Mouse (Mus musculus) erythroblast, embryonic 14.5 days (primary cell): Measurements from ENCODE around the gene Tns3. TPM values are rescaled to one million over a fixed set of nuclear protein-coding genes. Genes with fewer than 3 reads are reported as not detected.

Experiments used
- H3K27me3 ChIP-seq: 2 replicates; pipeline ENCODE4 v1.6.1; 2012; ENCODE audit warnings: inconsistent platforms; ENCODE audit not compliant: control insufficient read depth
- H3K36me3 ChIP-seq: 2 replicates; pipeline ENCODE4 v1.6.1; 2012; ENCODE audit warnings: mild to moderate bottlenecking, inconsistent platforms; ENCODE audit not compliant: control insufficient read depth
- H3K4me1 ChIP-seq: 2 replicates; pipeline ENCODE4 v1.6.1; 2012; ENCODE audit warnings: inconsistent platforms; ENCODE audit not compliant: control insufficient read depth
- H3K4me3 ChIP-seq: replicated peaks from 2 replicates; pipeline ENCODE3; 2012; ENCODE audit warnings: moderate library complexity, mild to moderate bottlenecking, inconsistent platforms
- H3K9me3 ChIP-seq: 2 replicates; pipeline ENCODE4 v1.6.1; 2012; ENCODE audit warnings: low read length, inconsistent platforms, mixed read lengths; ENCODE audit not compliant: control insufficient read depth
- GATA1 ChIP-seq: IDR thresholded peaks from 2 replicates; pipeline ENCODE4 v1.6.1; 2012; ENCODE audit warnings: low read length, inconsistent platforms, mixed read lengths
- TAL1 ChIP-seq: IDR thresholded peaks from 3 replicates; pipeline ENCODE4 v1.6.1; 2012; ENCODE audit warnings: low read length, inconsistent platforms, mixed read lengths
- polyA plus RNA-seq: library from polyadenylated mRNA; stranded (reverse); fragments of >175 nt; gene quantifications from 2 replicates; pipeline ENCODE4 v1.2.3, GENCODE M21; 2012

The Tns3 gene
- polyA plus RNA-seq, 1 experiment: 0.01 TPM

- no peaks in the 10 kb centered on the region for H3K27me3 ChIP-seq
- TF ChIP-seq TAL1: no peak
- no peak for TF ChIP-seq GATA1
- H3K9me3 ChIP-seq: no peaks in the 10 kb centered on the region
- H3K4me3 ChIP-seq: no peak overlapping the region
- H3K4me1 ChIP-seq: no peaks in the 10 kb centered on the region
- H3K36me3 ChIP-seq: no peaks in the 10 kb centered on the region
These were observed 75.0 kb downstream of the Tns3 start for GRCm38 (mm10) chr11:8589226-8589905.

GRCm38 (mm10) chr11:8587941-8588340, 76.4 kb downstream of the Tns3 start:
- Histone ChIP-seq H3K36me3 (no peaks in the 10 kb centered on the region), H3K27me3 (no peaks in the 10 kb centered on the region), H3K4me1 (no peaks in the 10 kb centered on the region), H3K4me3 (no peak overlapping the region), H3K9me3 (no peaks in the 10 kb centered on the region)
- TF ChIP-seq GATA1 (no peak), TAL1 (no peak)

- no peaks in the 10 kb centered on the region for H3K9me3 ChIP-seq
- H3K36me3 ChIP-seq: no peaks in the 10 kb centered on the region
- H3K4me3 ChIP-seq: no peak overlapping the region
- TF ChIP-seq TAL1: no peak
- no peak for TF ChIP-seq GATA1
- H3K27me3 ChIP-seq: no peaks in the 10 kb centered on the region
- no peaks in the 10 kb centered on the region for H3K4me1 ChIP-seq
These were observed 77.2 kb downstream of the Tns3 start for GRCm38 (mm10) chr11:8586996-8587644.

- H3K27me3 ChIP-seq: no peaks in the 10 kb centered on the region
- no peaks in the 10 kb centered on the region for H3K9me3 ChIP-seq
- no peak overlapping the region for H3K4me3 ChIP-seq
- H3K36me3 ChIP-seq: no peaks in the 10 kb centered on the region
- no peaks in the 10 kb centered on the region for H3K4me1 ChIP-seq
- TF ChIP-seq GATA1 (no peak), TAL1 (no peak)
These were observed 78.0 kb downstream of the Tns3 start for GRCm38 (mm10) chr11:8586374-8586773.

GRCm38 (mm10) chr11:8585686-8586085, 78.6 kb downstream of the Tns3 start:
- no peaks in the 10 kb centered on the region for H3K4me1 ChIP-seq
- TF ChIP-seq GATA1 (no peak), TAL1 (no peak)

GRCm38 (mm10) chr11:8584925-8585324, 79.4 kb downstream of the Tns3 start:
- H3K4me1 ChIP-seq: no peaks in the 10 kb centered on the region
- no peaks in the 10 kb centered on the region for H3K27me3 ChIP-seq
- TF ChIP-seq TAL1: no peak
- H3K4me3 ChIP-seq: no peak overlapping the region
- no peaks in the 10 kb centered on the region for H3K9me3 ChIP-seq
- no peaks in the 10 kb centered on the region for H3K36me3 ChIP-seq

More at GRCm38 (mm10) chr11:8585686-8586085, 78.6 kb downstream of the Tns3 start:
- no peak overlapping the region for H3K4me3 ChIP-seq
- H3K9me3 ChIP-seq: no peaks in the 10 kb centered on the region
- no peaks in the 10 kb centered on the region for H3K27me3 ChIP-seq
- no peaks in the 10 kb centered on the region for H3K36me3 ChIP-seq

GRCm38 (mm10) chr11:8584307-8584706, 80.0 kb downstream of the Tns3 start:
- H3K4me1 ChIP-seq: no peaks in the 10 kb centered on the region
- H3K36me3 ChIP-seq: no peaks in the 10 kb centered on the region
- H3K27me3 ChIP-seq: no peaks in the 10 kb centered on the region
- H3K9me3 ChIP-seq: no peaks in the 10 kb centered on the region
- H3K4me3 ChIP-seq: no peak overlapping the region
- TF ChIP-seq TAL1 (no peak), GATA1 (no peak)

GRCm38 (mm10) chr11:8583137-8583536, 81.2 kb downstream of the Tns3 start:
- Histone ChIP-seq H3K9me3 (no peaks in the 10 kb centered on the region), H3K4me1 (no peaks in the 10 kb centered on the region), H3K27me3 (no peaks in the 10 kb centered on the region), H3K36me3 (no peaks in the 10 kb centered on the region), H3K4me3 (no peak overlapping the region)
- TF ChIP-seq TAL1: no peak

- TF ChIP-seq TAL1 (no peak), GATA1 (no peak)
- Histone ChIP-seq H3K4me1 (no peaks in the 10 kb centered on the region), H3K4me3 (no peak overlapping the region), H3K36me3 (no peaks in the 10 kb centered on the region), H3K9me3 (no peaks in the 10 kb centered on the region), H3K27me3 (no peaks in the 10 kb centered on the region)
These were observed 82.0 kb downstream of the Tns3 start for GRCm38 (mm10) chr11:8582101-8582920.
